Mouse (Mus musculus) cerebellum, adult 2 months (tissue): ENCODE measurements at regions not wholly inside any gene's neighbourhood (a gene's known extent, or its start where the extent isn't known, plus 50 kb on each side); places are given as distances from the start of the nearest gene placed in this dataset.

Experiments used
- CTCF ChIP-seq: fragments of 200-500 bp; IDR thresholded peaks from 2 replicates; pipeline ENCODE4 v1.5.1; 2011; ENCODE audit warnings: low read depth, mild to moderate bottlenecking, control low read depth, low read length, moderate library complexity, borderline replicate concordance; ENCODE audit not compliant: insufficient read depth
- POLR2A ChIP-seq: fragments of 200-500 bp; IDR thresholded peaks from 2 replicates; pipeline ENCODE4 v1.6.1; 2011; ENCODE audit warnings: low read length, control low read depth, borderline replicate concordance; ENCODE audit not compliant: insufficient read depth

- TF ChIP-seq CTCF (no peak), POLR2A (no peak)
These were observed 683.5 kb upstream of the Nr2f1 start for GRCm38 (mm10) chr13:78883062-78883461.
